Mouse (Mus musculus): Measurements from ENCODE around the gene Adarb2.

DNA sequence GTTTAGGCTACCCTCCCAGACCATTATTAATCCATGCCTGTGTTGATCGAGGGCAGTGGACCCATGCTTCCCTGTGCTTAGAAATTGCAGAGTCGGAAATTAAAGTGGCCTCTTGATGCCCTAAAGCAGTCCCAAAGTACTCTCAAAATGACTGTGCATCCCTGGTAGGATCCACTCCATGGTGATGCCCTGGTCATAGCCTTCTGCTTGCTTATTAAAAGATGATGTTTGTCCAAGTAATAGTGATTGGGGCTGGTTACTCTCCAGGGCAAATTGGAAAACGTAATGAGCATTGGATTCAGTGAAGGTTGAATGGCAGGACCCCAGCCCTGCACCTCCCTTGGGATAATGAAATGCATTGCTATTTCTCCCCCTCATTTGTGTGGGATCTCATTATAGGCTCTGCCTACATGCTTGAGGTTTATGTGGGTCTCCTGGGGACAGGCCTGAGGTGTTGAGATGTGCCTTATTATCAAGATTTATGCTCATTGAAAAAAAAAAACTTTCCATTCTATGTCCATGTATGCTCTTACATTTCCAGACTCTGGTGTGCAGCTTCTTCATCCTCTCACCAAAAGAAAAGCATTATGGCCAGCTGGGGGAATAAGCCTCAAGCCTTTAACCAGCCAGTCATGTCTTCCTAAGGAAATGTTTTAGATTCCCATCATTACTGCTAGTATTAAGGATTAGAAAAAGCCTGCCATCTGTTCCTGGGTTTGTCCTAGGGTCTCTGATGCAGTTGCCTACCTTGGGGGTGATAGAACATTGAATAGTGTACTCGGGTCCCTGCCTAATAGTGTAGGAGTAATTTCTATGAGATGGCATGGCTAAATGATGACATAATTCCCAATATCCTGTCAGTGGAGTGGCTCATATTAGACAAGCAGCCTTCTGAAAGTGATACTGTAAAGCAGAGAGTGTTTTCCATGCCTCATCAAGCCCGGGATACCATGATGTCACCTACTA is 208.0 kb downstream of the Adarb2 start:
- TF ChIP-seq EP300 (optimal IDR thresholded peaks at IDR 0.05) = no peak
- no peak for TF ChIP-seq CTCF (IDR thresholded peaks at IDR 0.05; ENCODE audit: low read depth)
